Mouse (Mus musculus): ENCODE measurements around the gene 4930579F01Rik.

GRCm38 (mm10) chr3:138225853-138226252 lies 32.2 kb upstream of the 4930579F01Rik start:
- no peak for TF ChIP-seq CTCF (IDR thresholded peaks at IDR 0.05)
- no peak for TF ChIP-seq EP300 (IDR thresholded peaks at IDR 0.05)

All from lung, postnatal 0 days (tissue).